Mouse (Mus musculus) urinary bladder, adult 18-20 months (tissue): ENCODE measurements around the gene Olfr470.
"Not testable (repeated sequence)": the region's sequence is repeated elsewhere in the genome, so short reads cannot be mapped to it uniquely, and the experiment has no call there.

Source experiments
- DNase-seq, 2 experiments: peaks; one replicate each; pipeline ENCODE4 v3.0.0; 2022; ENCODE audit warnings: low spot score in 2 of 2, mixed read lengths in 2 of 2

Gene Olfr470

GRCm38 (mm10) chr7:107847390-107847789, at the start of gene Olfr470:
Olfr470 (minus strand) TSS chr7:107847490.
- DNase-seq, result not testable (repeated sequence)

GRCm38 (mm10) chr7:107841719-107842118, 5.6 kb downstream of the Olfr470 start:
- DNase-seq, result no peak

- DNase-seq, result not testable (repeated sequence)
These were observed 21.8 kb downstream of the Olfr470 start, which contains the start of gene Olfr469 for GRCm38 (mm10) chr7:107825441-107825840. Olfr469 (minus strand) TSS chr7:107825541.

GRCm38 (mm10) chr7:107823867-107824266, 23.4 kb downstream of the Olfr470 start:
- not testable (repeated sequence) for DNase-seq

- DNase-seq, result no peak
These were observed 27.8 kb downstream of the Olfr470 start for GRCm38 (mm10) chr7:107819442-107819841.

GRCm38 (mm10) chr7:107811963-107812362, 35.3 kb downstream of the Olfr470 start, which contains the start of gene Olfr467:
Olfr467 (plus strand) TSS chr7:107812263.
- DNase-seq, result no peak

GRCm38 (mm10) chr7:107802138-107802537, 45.2 kb downstream of the Olfr470 start:
- no peak for DNase-seq

GRCm38 (mm10) chr7:107801108-107801507, 46.2 kb downstream of the Olfr470 start, which contains the start of gene Ovch2:
Ovch2 (minus strand) TSS chr7:107801208.
- no peak for DNase-seq

GRCm38 (mm10) chr7:107796500-107796899, 50.8 kb downstream of the Olfr470 start:
- no peak for DNase-seq
